ENCODE assay signal across 18 mouse cellular contexts in the genomic region with DNA sequence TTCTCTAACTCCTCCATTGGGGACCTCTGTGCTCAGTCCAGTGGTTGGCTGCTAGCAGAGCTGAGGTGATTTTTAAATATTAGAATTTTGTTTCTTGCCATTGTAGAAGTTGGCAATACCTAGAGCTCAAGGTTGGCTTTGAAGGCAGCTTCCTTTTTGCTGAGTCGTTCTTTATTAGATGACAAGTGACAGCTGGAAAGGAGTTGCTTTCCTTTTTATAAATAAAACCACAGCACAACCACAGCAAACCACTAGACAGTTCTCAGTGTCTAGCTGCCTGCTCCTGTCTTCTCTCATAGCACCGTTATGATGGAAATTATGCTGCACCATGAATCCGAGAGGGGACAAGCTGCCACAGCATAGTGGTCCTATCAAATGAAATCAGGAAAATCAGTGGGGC.
"Had no signal": no experiment of that assay in that cellular context is flagged by ENCODE, and none has a peak within 500 bp of the region (broad histone marks: within the 10 kb centered on the region; RNA-seq: fewer than 3 reads in every experiment).

No protein-coding gene starts in this region.

- H3K27ac ChIP-seq: liver, embryonic 15.5 days; lung, embryonic 15.5 days; midbrain, embryonic 13.5 days; midbrain, embryonic 15.5 days; neural tube, embryonic 13.5 days; neural tube, embryonic 15.5 days had no signal

- DNase-seq: liver, postnatal 0 days; lung, adult 2 months; lung, postnatal 4 days; retina, postnatal 1 day; right cerebral cortex, adult 18-20 months; right cerebral cortex, postnatal 25 days; right cerebral cortex, postnatal 4 days; spleen, adult 18-20 months; thymus, adult 18-20 months; thymus, postnatal 36 days had no signal

- H3K9ac ChIP-seq: liver, embryonic 15.5 days; liver, postnatal 0 days; lung, embryonic 15.5 days; midbrain, embryonic 13.5 days; midbrain, embryonic 15.5 days; neural tube, embryonic 13.5 days; neural tube, embryonic 15.5 days had no signal

- H3K4me2 ChIP-seq: liver, embryonic 15.5 days; lung, embryonic 15.5 days; midbrain, embryonic 11.5 days; midbrain, embryonic 13.5 days; midbrain, embryonic 15.5 days; neural tube, embryonic 13.5 days; neural tube, embryonic 15.5 days had no signal

- H3K9me3 ChIP-seq: liver, embryonic 15.5 days; lung, embryonic 15.5 days; midbrain, embryonic 13.5 days; midbrain, embryonic 15.5 days; neural tube, embryonic 13.5 days; neural tube, embryonic 15.5 days had no signal

- H3K27me3 ChIP-seq: liver, embryonic 15.5 days; lung, embryonic 15.5 days; midbrain, embryonic 13.5 days; midbrain, embryonic 15.5 days; neural tube, embryonic 13.5 days; neural tube, embryonic 15.5 days had no signal

- ATAC-seq: liver, postnatal 0 days; lung, postnatal 0 days; midbrain, embryonic 13.5 days; midbrain, embryonic 15.5 days had no signal

- H3K36me3 ChIP-seq: liver, embryonic 15.5 days; lung, embryonic 15.5 days; midbrain, embryonic 13.5 days; midbrain, embryonic 15.5 days; neural tube, embryonic 13.5 days; neural tube, embryonic 15.5 days had no signal

- H3K4me1 ChIP-seq: liver, embryonic 15.5 days; lung, embryonic 15.5 days; midbrain, embryonic 13.5 days; midbrain, embryonic 15.5 days; neural tube, embryonic 13.5 days; neural tube, embryonic 15.5 days had no signal

- H3K4me3 ChIP-seq: liver, embryonic 15.5 days; lung, embryonic 15.5 days; midbrain, embryonic 13.5 days; midbrain, embryonic 15.5 days; neural tube, embryonic 13.5 days; neural tube, embryonic 15.5 days had no signal
